Comparison of ENCODE assay signal across 8 mouse cellular contexts in genomic region chr2:117180250-117180885, GRCm38 (mm10). TPM values are rescaled to one million over a fixed set of nuclear protein-coding genes. Genes with fewer than 3 reads are reported as not detected.
DNase-seq lines count a peak whose midpoint lies in the region; ATAC-seq lines count a peak whose summit lies in the region.

No protein-coding gene starts in this region.

- ATAC-seq in intestine, embryonic 14.5 days (replicated peaks; ENCODE audit: low FRiP score, low TSS enrichment, low read depth): peak; percentile 71; the same call in 1 of the 2 replicates

- no peak overlapping the region for H3K4me2 ChIP-seq in intestine, embryonic 14.5 days (ENCODE audit: low read length)

- H3K36me3 ChIP-seq in intestine, embryonic 14.5 days (ENCODE audit: control insufficient read depth, insufficient read depth, low read length): peaks cover 54% of the 10 kb centered on the region
- H3K36me3 ChIP-seq in midbrain, embryonic 10.5 days: peaks cover 61% of the 10 kb centered on the region

- H3K9me3 ChIP-seq in intestine, embryonic 14.5 days (ENCODE audit: control insufficient read depth, low read length): no peaks in the 10 kb centered on the region
- no peaks in the 10 kb centered on the region for H3K9me3 ChIP-seq in midbrain, embryonic 10.5 days (replicated peaks)

- no peaks in the 10 kb centered on the region for H3K27me3 ChIP-seq in intestine, embryonic 14.5 days (replicated peaks; ENCODE audit: control insufficient read depth, insufficient read depth, low read length)
- H3K27me3 ChIP-seq in midbrain, embryonic 10.5 days (ENCODE audit: low read depth, poor library complexity, severe bottlenecking): no peaks in the 10 kb centered on the region

- intact Hi-C loops in left cerebral cortex, postnatal 10 days (cut with DNase I): loop anchor here (2.0 to 5.0 kb wide), 4 partner anchors 52 to 282 kb away; partner anchors contain the start of gene Spred1

- DNase-seq in ZHBTc4 (ENCODE audit: low read depth, low spot score): peak; percentile 79
- peak; percentile 88 to 91 for DNase-seq in cerebellum, postnatal 25 days
- DNase-seq in frontal cortex, postnatal 36 days (ENCODE audit: low spot score in 2 of 2): peak; percentile 80 to 92
- DNase-seq in intestine, embryonic 14.5 days (ENCODE audit: low spot score): peak; percentile 87
- DNase-seq in left cerebral cortex, postnatal 10 days (ENCODE audit: extremely low spot score in 1 of 2, low spot score in 2 of 2): peak; percentile 76 to 83
- DNase-seq in midbrain, embryonic 10.5 days (ENCODE audit: low spot score): peak; percentile 72
- peak; percentile 70 to 71 for DNase-seq in right cerebral cortex, postnatal 36 days (ENCODE audit: low spot score in 2 of 2)
- DNase-seq in urinary bladder, postnatal 36 days (ENCODE audit: low spot score in 2 of 2): peak; percentile 71 to 76

- no peak overlapping the region for H3K9ac ChIP-seq in intestine, embryonic 14.5 days (ENCODE audit: low read length)

- WGBS in intestine, embryonic 14.5 days: 39% methylated on average over 7 of the region's 7 CpGs
- WGBS in midbrain, embryonic 10.5 days: 46% methylated on average over 7 of the region's 7 CpGs

- no peak overlapping the region for H3K27ac ChIP-seq in intestine, embryonic 14.5 days (ENCODE audit: low read depth)
- H3K27ac ChIP-seq in midbrain, embryonic 10.5 days (replicated peaks): no peak overlapping the region

- H3K4me1 ChIP-seq in intestine, embryonic 14.5 days (replicated peaks; ENCODE audit: control insufficient read depth, insufficient read depth, low read length): no peaks in the 10 kb centered on the region
- H3K4me1 ChIP-seq in midbrain, embryonic 10.5 days: no peaks in the 10 kb centered on the region

- H3K4me3 ChIP-seq in intestine, embryonic 14.5 days (ENCODE audit: low read depth, low read length): no peak overlapping the region
- no peak overlapping the region for H3K4me3 ChIP-seq in midbrain, embryonic 10.5 days

RNA-seq across cellular contexts. Expression of gene Spred1, which starts 59.2 kb away (rescaled TPM):
- 14.0 and 15.3 TPM in 2 replicates for polyA plus RNA-seq in intestine, embryonic 14.5 days (2014; fragmentation: Nextera tagmentation; extraction: Ambion mirVana)
- 10 to 100 TPM; 71.8 to 73.6 TPM for total RNA-seq in left cerebral cortex, postnatal 10 days (2021)
- polyA plus RNA-seq in midbrain, embryonic 10.5 days (2016; fragmentation: Nextera tagmentation; extraction: Ambion mirVana): 7.2 and 8.5 TPM in 2 replicates
